Mouse (Mus musculus) intestine, embryonic 16.5 days (tissue): ENCODE results near the gene Slpi. TPM values are rescaled to one million over a fixed set of nuclear protein-coding genes. Genes with fewer than 3 reads are reported as not detected.

Source experiments
- ATAC-seq: fragments of 200-750 bp; cut with Nextera tagmentation; 2 replicates; pipeline ENCODE4 v1.8.0; 2017; ENCODE audit warnings: moderate TSS enrichment, moderate library complexity
- H3K27ac ChIP-seq: fragments of 300-500 bp; sonication (generic); 2 replicates; pipeline ENCODE4 v1.5.1; 2014; ENCODE audit warnings: mild to moderate bottlenecking, low read length
- H3K27me3 ChIP-seq: fragments of 300-500 bp; sonication (generic); replicated peaks from 2 replicates; pipeline ENCODE4 v1.6.1; 2014; ENCODE audit warnings: low read length, control low read depth, mixed read lengths; ENCODE audit not compliant: control insufficient read depth, insufficient read depth
- H3K36me3 ChIP-seq: fragments of 300-500 bp; sonication (generic); 2 replicates; pipeline ENCODE4 v1.6.1; 2014; ENCODE audit warnings: low read length, control low read depth; ENCODE audit not compliant: control insufficient read depth, insufficient read depth
- H3K4me1 ChIP-seq: fragments of 300-500 bp; sonication (generic); 2 replicates; pipeline ENCODE4 v1.6.1; 2014; ENCODE audit warnings: low read length, control low read depth, mixed read lengths; ENCODE audit not compliant: control insufficient read depth, insufficient read depth
- H3K4me2 ChIP-seq: fragments of 300-500 bp; sonication (generic); 2 replicates; pipeline ENCODE4 v1.6.1; 2014; ENCODE audit warnings: low read depth, low read length, control low read depth
- H3K4me3 ChIP-seq: fragments of 300-500 bp; sonication (generic); 2 replicates; pipeline ENCODE4 v1.5.1; 2014; ENCODE audit warnings: mild to moderate bottlenecking, low read length
- H3K9ac ChIP-seq: fragments of 300-500 bp; sonication (generic); 2 replicates; pipeline ENCODE4 v1.6.1; 2014; ENCODE audit warnings: low read depth, low read length
- H3K9me3 ChIP-seq: fragments of 300-500 bp; sonication (generic); 2 replicates; pipeline ENCODE4 v1.6.1; 2016; ENCODE audit warnings: low read length, control low read depth; ENCODE audit not compliant: control insufficient read depth
- WGBS: fragments of 180-500 bp; shearing (Covaris S2); extraction: QIAGEN DNeasy Blood & Tissue Kit; methylation state at CpG from one replicate; pipeline ENCODE4 v1.1.7; 2014; 5-methylcytosine and 5-hydroxymethylcytosine counted together
- polyA plus RNA-seq: library from polyadenylated mRNA; unstranded; fragments of >200 nt; fragmentation: Nextera tagmentation; extraction: Ambion mirVana; gene quantifications from 2 replicates; pipeline ENCODE4 v1.2.1, GENCODE M21; 2015

The Slpi gene
- polyA plus RNA-seq, 1 experiment from 2014 or later = 2.3 TPM

DNA sequence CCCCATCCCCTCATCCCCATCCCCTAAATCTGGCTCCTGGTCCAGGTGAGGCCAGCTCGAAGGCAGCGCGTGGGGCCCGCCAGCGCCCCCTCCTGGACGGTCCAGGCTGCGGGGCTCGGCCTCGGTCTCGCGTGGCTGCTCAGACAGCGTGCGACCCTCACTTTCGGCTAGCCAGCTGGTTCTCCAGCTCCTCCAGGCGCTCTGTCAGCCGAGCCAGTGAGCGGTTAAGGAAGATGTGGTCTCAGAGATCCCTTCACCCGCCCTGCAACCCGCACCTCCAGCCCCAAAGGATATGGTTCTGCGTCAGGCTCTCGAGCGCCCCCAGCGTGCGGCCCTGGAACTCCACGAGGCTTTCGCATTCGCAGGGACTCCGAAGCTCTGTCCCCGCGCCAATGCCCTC is 604 bp upstream of the Slpi start:
- no peaks in the 10 kb centered on the region for H3K9me3 ChIP-seq
- peak; percentile 73 for ATAC-seq
- H3K36me3 ChIP-seq = no peaks in the 10 kb centered on the region
- peak overlapping the region; percentile 57 for H3K4me3 ChIP-seq
- peaks cover 9% of the 10 kb centered on the region; the same call in 1 of the 2 replicates for H3K4me1 ChIP-seq
- H3K9ac ChIP-seq = peak overlapping the region; percentile 68
- H3K27me3 ChIP-seq = peaks cover 8% of the 10 kb centered on the region; the same call in 1 of the 2 replicates
- under 1% methylated on average over 30 of the region's 30 CpGs for WGBS
- H3K27ac ChIP-seq = no peak overlapping the region
- peak overlapping the region; percentile 86 for H3K4me2 ChIP-seq

DNA sequence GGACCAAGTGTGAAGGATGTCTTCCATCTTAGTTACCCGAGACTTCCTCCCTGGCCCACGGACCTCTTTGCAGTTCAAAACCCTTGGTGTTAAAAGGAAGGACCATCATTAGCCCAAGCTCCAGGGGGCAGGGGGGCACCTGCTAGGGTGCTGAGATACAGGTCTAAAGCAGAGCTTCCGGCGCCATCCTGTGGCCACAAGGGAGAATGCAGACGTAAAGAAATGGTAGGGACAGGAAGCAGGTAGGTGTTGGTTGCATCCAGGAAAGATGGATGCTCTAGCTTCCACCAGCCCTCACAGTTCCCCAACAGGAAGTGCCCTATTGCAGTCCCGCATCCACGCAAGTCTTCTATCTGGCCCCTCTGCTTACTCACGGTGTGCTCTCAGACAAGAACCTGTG is 1.9 kb downstream of the Slpi start:
- H3K27me3 ChIP-seq = peaks cover 8% of the 10 kb centered on the region; the same call in 1 of the 2 replicates
- no peaks in the 10 kb centered on the region for H3K36me3 ChIP-seq
- H3K9ac ChIP-seq = no peak overlapping the region
- no peak overlapping the region for H3K4me3 ChIP-seq
- H3K4me2 ChIP-seq = no peak overlapping the region
- no peak overlapping the region for H3K27ac ChIP-seq
- no peak for ATAC-seq
- H3K9me3 ChIP-seq = no peaks in the 10 kb centered on the region
- WGBS = 14% methylated on average over 8 of the region's 8 CpGs
- peaks cover 9% of the 10 kb centered on the region; the same call in 1 of the 2 replicates for H3K4me1 ChIP-seq

DNA sequence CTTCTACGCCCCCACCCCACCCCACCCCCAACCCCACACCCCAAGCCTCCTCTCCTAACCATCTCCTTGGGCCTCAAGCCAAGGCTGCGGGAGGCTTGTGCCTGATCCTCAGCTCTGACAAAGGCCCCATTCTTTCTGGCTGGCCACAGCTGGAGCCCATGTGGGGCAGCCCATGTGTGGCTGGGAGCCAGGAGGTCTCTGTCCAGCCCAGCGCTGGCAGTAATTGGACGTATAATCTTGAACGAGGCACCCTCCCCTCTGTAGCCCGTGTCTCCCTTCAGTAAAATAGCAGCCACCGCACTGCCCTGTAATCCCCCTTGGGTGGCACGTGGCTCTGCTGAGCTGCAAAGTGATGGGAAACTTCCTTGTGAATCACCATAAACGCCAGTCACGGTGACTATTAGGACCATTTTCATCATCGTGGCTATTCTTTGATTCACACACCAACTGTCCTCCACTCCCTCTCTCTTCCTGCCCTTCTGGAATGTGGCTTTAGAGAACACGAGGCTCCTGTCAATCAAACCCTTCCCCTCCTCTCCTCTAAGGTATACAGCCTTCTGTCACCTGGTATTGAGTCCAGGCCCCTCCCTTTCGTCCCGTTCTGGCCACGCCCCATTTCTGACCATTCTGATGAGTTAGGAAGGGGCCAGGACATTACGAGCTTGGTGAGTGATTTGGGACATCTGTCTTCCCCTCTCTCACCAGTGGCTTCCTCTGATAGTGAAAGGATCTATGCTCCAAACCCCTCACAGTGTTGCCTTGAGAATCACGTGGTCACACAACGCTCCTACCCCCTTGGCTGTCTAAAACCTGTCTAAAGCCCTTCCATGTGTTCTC is 2.8 kb downstream of the Slpi start:
- Histone ChIP-seq H3K9ac (no peak overlapping the region), H3K36me3 (no peaks in the 10 kb centered on the region), H3K27ac (no peak overlapping the region), H3K4me3 (no peak overlapping the region), H3K27me3 (peaks cover 8% of the 10 kb centered on the region; the same call in 1 of the 2 replicates), H3K9me3 (no peaks in the 10 kb centered on the region), H3K4me2 (peak overlapping the region; percentile 10; the same call in 1 of the 2 replicates), H3K4me1 (peaks cover 9% of the 10 kb centered on the region; the same call in 1 of the 2 replicates)
- ATAC-seq = peak; percentile 47
- 16% methylated on average over 18 of the region's 18 CpGs for WGBS

DNA sequence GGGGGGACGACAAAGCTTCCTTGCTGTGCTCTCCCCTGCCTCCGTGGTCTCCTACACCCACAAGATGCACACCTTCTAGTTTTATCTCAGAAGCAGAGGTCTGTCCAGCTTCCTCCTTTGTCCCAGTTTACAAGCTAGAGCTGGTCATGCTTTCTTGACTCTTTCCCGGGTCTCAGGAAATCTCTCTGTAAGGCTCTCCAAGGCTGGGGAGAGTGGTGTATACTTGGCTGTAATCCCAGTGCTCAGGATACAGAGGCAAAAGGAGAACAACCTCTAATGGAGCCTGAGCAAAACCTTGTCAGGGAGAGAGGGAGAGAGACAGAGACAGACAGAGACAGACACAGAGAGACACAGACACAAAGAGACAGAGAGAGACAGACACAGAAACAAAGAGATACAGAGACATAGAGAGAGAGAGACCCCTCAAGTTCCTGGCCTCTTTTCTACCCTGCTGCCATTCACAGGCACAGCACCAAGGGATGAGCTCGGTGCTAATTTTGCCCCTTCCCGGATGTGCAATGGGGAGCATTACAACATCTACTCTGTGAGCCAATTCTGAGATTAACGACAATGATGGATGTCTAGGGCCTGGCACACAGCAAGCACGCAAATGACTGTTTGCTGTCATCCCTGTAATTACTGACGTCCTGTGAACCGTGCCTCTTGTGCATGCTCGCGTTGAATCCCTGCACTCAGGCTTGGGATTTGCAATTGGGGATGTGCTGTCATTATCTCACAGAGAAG is 5.1 kb downstream of the Slpi start:
- H3K4me2 ChIP-seq = no peak overlapping the region
- WGBS = 46% methylated on average over 11 of the region's 11 CpGs
- H3K27ac ChIP-seq = no peak overlapping the region

DNA sequence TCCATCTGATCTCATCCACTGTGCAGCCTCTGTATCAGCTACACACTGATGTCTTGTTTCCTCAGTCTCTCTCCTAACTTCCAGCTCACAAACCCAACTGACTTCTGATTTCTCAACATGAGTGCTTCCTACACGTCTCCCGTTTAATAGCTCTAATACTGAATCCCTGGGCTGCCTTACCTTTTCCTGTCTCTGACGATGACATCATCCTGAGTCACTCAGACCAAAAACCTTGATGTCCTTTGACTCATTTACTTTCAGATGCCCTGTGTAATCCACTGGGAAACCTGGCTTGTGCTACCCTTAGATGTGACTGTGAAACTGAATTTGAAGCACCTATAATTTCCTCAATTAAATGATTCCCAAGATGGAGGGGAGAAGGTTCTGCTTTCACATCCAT is 5.9 kb downstream of the Slpi start:
- no peaks in the 10 kb centered on the region; the same call in 1 of the 2 replicates for H3K4me1 ChIP-seq

More for the DNA sequence above, 5.1 kb downstream of the Slpi start:
- Histone ChIP-seq H3K36me3 (no peaks in the 10 kb centered on the region), H3K4me1 (peaks cover 2% of the 10 kb centered on the region; the same call in 1 of the 2 replicates), H3K9ac (no peak overlapping the region), H3K27me3 (peaks cover 3% of the 10 kb centered on the region; the same call in 1 of the 2 replicates), H3K4me3 (no peak overlapping the region), H3K9me3 (no peaks in the 10 kb centered on the region)
- ATAC-seq = no peak

DNA sequence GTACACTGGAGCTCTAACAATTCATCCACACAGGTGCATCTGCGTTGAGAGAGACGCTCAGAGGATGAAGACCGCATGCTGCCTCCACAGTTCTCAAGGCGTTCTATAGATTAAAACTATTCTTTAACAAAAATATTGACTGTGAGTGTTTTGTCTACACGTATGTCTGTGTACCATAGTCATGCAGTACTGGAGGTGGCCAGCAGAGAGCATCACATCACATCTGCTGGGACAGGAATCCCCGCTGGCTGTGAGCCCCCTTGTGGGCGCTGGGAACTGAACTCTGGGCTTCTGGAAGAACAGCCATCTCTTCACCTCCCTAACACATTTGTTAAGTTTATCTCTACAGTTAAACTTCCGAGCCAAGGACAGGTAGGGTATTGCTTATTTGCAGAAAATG is 7.2 kb downstream of the Slpi start:
- Histone ChIP-seq H3K4me1 (no peaks in the 10 kb centered on the region; the same call in 1 of the 2 replicates), H3K36me3 (no peaks in the 10 kb centered on the region), H3K4me3 (no peak overlapping the region), H3K27me3 (no peaks in the 10 kb centered on the region; the same call in 1 of the 2 replicates), H3K4me2 (no peak overlapping the region), H3K27ac (no peak overlapping the region), H3K9me3 (no peaks in the 10 kb centered on the region), H3K9ac (no peak overlapping the region)
- ATAC-seq = no peak
- 73% methylated on average over 8 of the region's 8 CpGs for WGBS

More for the DNA sequence above, 5.9 kb downstream of the Slpi start:
- H3K27me3 ChIP-seq = no peaks in the 10 kb centered on the region; the same call in 1 of the 2 replicates
- WGBS = 72% methylated on average over 3 of the region's 3 CpGs
- H3K4me3 ChIP-seq = no peak overlapping the region
- no peak overlapping the region for H3K9ac ChIP-seq
- H3K9me3 ChIP-seq = no peaks in the 10 kb centered on the region
- no peak for ATAC-seq
- H3K36me3 ChIP-seq = no peaks in the 10 kb centered on the region
- H3K27ac ChIP-seq = no peak overlapping the region
- no peak overlapping the region for H3K4me2 ChIP-seq

DNA sequence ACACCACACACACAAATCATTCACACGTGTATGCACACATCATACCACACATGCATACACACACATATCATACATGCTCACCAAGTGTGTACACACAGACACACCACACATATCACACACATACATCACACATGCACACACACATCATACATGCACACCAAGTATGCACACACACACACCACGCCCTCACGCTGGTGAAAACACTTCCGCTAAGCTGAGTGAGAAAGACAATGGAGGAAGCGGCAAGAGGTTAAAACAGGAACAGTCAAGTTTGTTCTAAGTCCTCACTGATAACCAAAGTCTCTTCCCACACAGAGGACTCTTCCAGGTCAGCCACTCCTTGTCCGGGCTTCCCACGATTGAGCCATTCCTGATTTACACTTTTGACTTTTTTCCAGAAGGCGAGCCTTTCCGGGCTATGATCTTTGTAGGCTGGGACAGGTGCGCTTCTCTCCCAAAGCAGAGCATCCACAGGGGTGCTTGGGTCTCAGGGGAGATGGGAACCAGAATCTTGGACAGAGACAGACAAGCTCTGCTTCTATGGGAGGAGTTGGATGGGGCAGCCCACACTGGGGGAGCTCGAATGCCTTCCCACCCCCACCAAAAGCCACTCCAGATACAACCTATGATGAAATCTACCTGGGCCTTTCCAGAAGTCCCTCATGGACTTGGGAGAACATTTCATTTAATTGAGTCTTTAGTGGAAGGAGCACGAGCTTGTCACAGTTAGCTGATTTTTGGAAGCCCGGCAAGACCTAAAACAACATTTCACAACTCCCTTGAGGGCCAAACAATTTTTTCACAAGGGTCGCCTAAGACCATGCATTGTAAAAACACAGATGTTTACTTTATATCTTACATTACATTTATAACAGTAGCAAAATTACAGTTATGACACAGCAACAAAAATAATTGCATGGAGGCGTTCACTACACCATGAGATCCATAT is 11.1 kb downstream of the Slpi start:
- Histone ChIP-seq H3K4me1 (no peaks in the 10 kb centered on the region), H3K4me2 (no peak overlapping the region), H3K27me3 (no peaks in the 10 kb centered on the region), H3K4me3 (no peak overlapping the region), H3K36me3 (no peaks in the 10 kb centered on the region), H3K27ac (no peak overlapping the region), H3K9ac (no peak overlapping the region), H3K9me3 (no peaks in the 10 kb centered on the region)
- 88% methylated on average over 15 of the region's 15 CpGs for WGBS
- ATAC-seq = no peak

DNA sequence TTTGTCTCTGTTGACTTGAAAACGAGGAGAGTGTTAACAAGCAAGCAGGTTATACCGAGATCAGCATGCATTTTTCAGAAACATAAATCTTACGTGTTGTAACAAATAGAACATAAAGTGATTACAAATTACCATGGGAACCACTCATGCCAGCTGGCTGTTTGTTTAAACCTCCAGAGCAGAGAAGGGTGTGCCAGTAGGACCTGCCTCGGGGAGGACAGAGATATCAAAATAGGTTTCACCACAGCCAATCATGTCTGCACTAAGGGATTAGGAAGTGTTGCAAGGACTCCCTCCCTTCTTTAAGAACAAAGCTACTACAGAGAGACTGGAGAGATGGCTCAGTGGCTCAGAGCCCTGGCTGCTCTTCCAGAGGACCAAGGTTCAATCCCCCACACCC is 15.7 kb downstream of the Slpi start:
- no peak overlapping the region for H3K9ac ChIP-seq
- H3K4me1 ChIP-seq = no peaks in the 10 kb centered on the region
- 36% methylated on average over 4 of the region's 4 CpGs for WGBS
- no peak overlapping the region for H3K4me2 ChIP-seq
- H3K27ac ChIP-seq = no peak overlapping the region
- no peak for ATAC-seq
- H3K9me3 ChIP-seq = no peaks in the 10 kb centered on the region
- no peak overlapping the region for H3K4me3 ChIP-seq
- no peaks in the 10 kb centered on the region for H3K36me3 ChIP-seq
- H3K27me3 ChIP-seq = no peaks in the 10 kb centered on the region
